Mouse (Mus musculus) liver, adult 2 months (tissue): ENCODE data around the gene Pask. TPM values are rescaled to one million over a fixed set of nuclear protein-coding genes. Genes with fewer than 3 reads are reported as not detected.
"Not testable (repeated sequence)": the region's sequence is repeated elsewhere in the genome, so short reads cannot be mapped to it uniquely, and the experiment has no call there.

Experiments used
- DNase-seq: peaks from one replicate; pipeline ENCODE4 v3.0.0-alpha.2; 2011; ENCODE audit warnings: low read depth, low spot score; ENCODE audit errors: extremely low read depth
- H3K27ac ChIP-seq: fragments of 200-500 bp; replicated peaks from 2 replicates; pipeline ENCODE4 v1.5.1; 2012; ENCODE audit warnings: low read depth, mild to moderate bottlenecking, control low read depth, inconsistent platforms, low read length; ENCODE audit not compliant: insufficient read depth
- H3K27me3 ChIP-seq: fragments of 200-500 bp; 2 replicates; pipeline ENCODE4 v1.6.1; 2012; ENCODE audit warnings: mild to moderate bottlenecking, moderate library complexity, low read length, inconsistent platforms; ENCODE audit not compliant: control insufficient read depth, insufficient read depth
- H3K36me3 ChIP-seq: fragments of 200-500 bp; 2 replicates; pipeline ENCODE4 v1.6.1; 2012; ENCODE audit warnings: low read length, inconsistent platforms; ENCODE audit not compliant: control insufficient read depth, insufficient read depth
- H3K4me1 ChIP-seq: fragments of 200-500 bp; 2 replicates; pipeline ENCODE4 v1.6.1; 2011; ENCODE audit warnings: low read length; ENCODE audit not compliant: control insufficient read depth, insufficient read depth
- H3K4me3 ChIP-seq: fragments of 200-500 bp; 2 replicates; pipeline ENCODE4 v1.5.1; 2011; ENCODE audit warnings: low read depth, mild to moderate bottlenecking, control low read depth, low read length, moderate library complexity; ENCODE audit not compliant: insufficient read depth
- H3K79me2 ChIP-seq: fragments of 200-500 bp; 2 replicates; pipeline ENCODE4 v1.6.1; 2012; ENCODE audit warnings: inconsistent platforms, mild to moderate bottlenecking, low read length, moderate library complexity; ENCODE audit not compliant: control insufficient read depth, insufficient read depth
- H3K9ac ChIP-seq: fragments of 200-500 bp; 2 replicates; pipeline ENCODE4 v1.6.1; 2012; ENCODE audit warnings: low read depth, mild to moderate bottlenecking, control low read depth, inconsistent platforms, low read length
- CTCF ChIP-seq: fragments of 200-500 bp; IDR thresholded peaks from 2 replicates; pipeline ENCODE4 v1.5.1; 2011; ENCODE audit warnings: low read depth, low read length, control low read depth
- POLR2A ChIP-seq: fragments of 200-500 bp; IDR thresholded peaks from 2 replicates; pipeline ENCODE4 v1.6.1; 2011; ENCODE audit warnings: low read length, control low read depth; ENCODE audit not compliant: insufficient read depth; ENCODE audit errors: extremely low read depth
- WGBS: fragments of 180-500 bp; shearing (Covaris S2); methylation state at CpG from one replicate; pipeline ENCODE4 v1.1.7; 2018; 5-methylcytosine and 5-hydroxymethylcytosine counted together
- polyA plus RNA-seq: library from polyadenylated mRNA; depleted of rRNA; stranded (reverse); fragments of >200 nt; gene quantifications from 2 replicates; pipeline ENCODE4 v1.2.3, GENCODE M21; 2012
- total RNA-seq: library from RNA; depleted of rRNA; stranded (reverse); fragments of >200 nt; gene quantifications from 2 replicates; pipeline ENCODE4 v1.2.3, GENCODE M21; 2014

Gene Pask
- total and polyA plus RNA-seq, 2 experiments = 0.18 to 1.0 TPM

DNA sequence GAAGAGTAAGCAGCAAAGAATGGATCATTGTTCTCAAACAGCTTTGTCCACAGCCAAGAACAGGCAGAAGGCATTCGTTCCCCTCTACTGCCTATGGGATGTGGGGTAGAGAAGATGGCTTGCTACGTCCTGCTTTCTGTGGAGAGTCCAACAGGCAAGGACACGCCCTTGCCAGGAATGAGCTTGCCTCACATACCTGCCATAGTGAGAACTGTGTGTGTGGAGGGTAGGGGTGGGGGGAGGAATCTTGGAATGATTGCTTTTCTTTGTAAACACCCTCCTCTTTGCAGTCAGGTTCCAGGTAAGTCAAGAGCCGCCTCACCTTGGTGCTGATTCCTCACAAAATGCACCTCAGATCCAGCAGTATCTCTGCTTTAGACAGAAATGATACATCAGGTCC, 43.5 kb downstream of the Pask start:
- H3K27me3 ChIP-seq = no peaks in the 10 kb centered on the region
- H3K4me1 ChIP-seq = no peaks in the 10 kb centered on the region; the same call in 1 of the 2 replicates
- WGBS = 97% methylated on average over 4 of the region's 4 CpGs
- H3K9ac ChIP-seq = no peak overlapping the region
- no peak overlapping the region for H3K4me3 ChIP-seq
- no peak overlapping the region for H3K27ac ChIP-seq
- DNase-seq = no peak
- TF ChIP-seq POLR2A = no peak
- no peak for TF ChIP-seq CTCF
- H3K79me2 ChIP-seq = no peaks in the 10 kb centered on the region; the same call in 1 of the 2 replicates
- peaks cover 41% of the 10 kb centered on the region for H3K36me3 ChIP-seq

DNA sequence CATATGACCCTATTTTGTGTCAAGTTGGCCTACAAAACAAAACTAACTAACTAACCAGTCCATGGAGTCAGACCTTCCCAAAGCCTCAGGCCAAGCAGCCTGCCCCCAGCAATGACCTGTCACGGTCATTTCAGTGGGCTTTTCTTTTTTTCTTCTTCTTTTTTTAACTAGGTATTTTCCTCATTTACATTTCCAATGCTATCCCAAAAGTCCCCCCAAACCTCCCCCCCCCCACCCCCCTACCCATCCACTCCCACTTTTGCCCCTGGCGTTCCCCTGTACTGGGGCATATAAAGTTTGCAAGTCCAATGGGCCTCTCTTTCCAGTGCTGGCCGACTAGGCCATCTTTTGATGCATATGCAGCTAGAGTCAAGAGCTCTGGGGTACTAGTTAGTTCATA, 48.8 kb downstream of the Pask start:
- not testable (repeated sequence) for H3K27ac ChIP-seq, DNase-seq, H3K9ac ChIP-seq, H3K79me2 ChIP-seq, H3K4me1 ChIP-seq, H3K4me3 ChIP-seq, H3K27me3 ChIP-seq
- H3K36me3 ChIP-seq = peaks cover 29% of the 10 kb centered on the region
- WGBS = 89% methylated on average over 3 of the region's 3 CpGs

DNA sequence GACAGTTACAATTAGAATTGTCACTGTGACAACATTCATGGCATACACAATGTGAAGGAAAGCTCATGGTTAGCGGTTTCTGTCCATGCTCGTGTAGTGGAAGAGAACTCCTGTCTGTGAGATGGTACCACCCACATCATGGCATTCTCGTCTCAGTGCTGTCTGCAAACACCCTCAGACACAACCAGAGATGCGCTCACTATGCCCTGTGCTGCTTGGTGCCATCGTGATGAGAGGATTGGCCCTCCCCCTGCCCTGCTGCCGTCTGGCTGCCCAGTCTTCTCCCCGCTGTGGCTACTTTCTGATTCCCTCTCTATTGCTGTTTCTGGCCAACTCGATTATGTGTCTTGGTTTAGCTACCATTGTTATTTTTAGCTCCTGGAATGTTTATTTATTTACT, 51.3 kb downstream of the Pask start:
- no peaks in the 10 kb centered on the region for H3K79me2 ChIP-seq
- no peaks in the 10 kb centered on the region for H3K27me3 ChIP-seq
- no peak overlapping the region for H3K4me3 ChIP-seq
- no peaks in the 10 kb centered on the region for H3K4me1 ChIP-seq
- peaks cover 22% of the 10 kb centered on the region for H3K36me3 ChIP-seq
- no peak overlapping the region for H3K27ac ChIP-seq
- no peak overlapping the region for H3K9ac ChIP-seq
- WGBS = 86% methylated on average over 8 of the region's 8 CpGs
- DNase-seq = no peak
- no peak for TF ChIP-seq CTCF
- TF ChIP-seq POLR2A = no peak

DNA sequence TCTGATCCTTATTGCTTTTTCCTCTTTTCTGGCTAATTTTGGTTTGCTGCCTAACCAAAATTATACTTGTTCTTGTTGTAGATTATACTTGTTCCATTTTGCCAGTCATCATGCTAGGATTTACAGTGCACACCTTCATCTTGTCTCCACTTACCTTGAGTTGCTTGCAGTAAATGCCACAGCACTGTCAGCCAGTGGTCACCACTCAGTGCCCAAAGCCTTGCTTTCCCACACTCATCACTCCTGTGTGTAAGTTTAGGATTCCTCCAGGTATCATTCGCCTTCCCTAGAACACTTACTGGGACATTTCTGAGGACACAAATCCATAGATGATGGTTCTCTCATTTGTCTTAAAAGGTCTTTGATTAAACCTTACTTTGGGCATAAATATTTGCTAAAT, 51.7 kb downstream of the Pask start:
- TF ChIP-seq POLR2A = no peak
- no peak for TF ChIP-seq CTCF
- Histone ChIP-seq H3K4me1 (no peaks in the 10 kb centered on the region), H3K27me3 (no peaks in the 10 kb centered on the region), H3K27ac (no peak overlapping the region), H3K79me2 (no peaks in the 10 kb centered on the region), H3K36me3 (peaks cover 19% of the 10 kb centered on the region), H3K9ac (no peak overlapping the region), H3K4me3 (no peak overlapping the region)
- DNase-seq = no peak
- 96% methylated on average over 1 of the region's 1 CpGs for WGBS

DNA sequence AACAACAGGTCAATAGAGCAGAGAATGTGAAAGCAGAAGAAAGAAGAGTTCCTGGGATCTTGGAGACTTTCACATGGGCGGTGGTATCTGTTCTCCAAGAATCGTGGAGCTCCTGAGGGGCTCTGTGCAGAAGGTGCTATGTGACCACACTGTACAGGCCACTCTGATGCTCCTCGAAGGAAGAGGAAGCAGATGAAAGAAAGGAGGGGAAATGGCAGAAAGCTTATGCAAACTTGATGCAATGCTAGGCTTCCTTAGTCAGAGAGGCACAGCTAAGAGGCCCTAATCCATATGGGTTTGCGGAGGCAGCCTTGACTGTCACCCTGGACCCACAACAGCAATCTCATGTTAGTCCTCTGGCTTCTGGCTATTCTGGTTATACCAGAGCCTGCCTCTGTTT, 52.3 kb downstream of the Pask start:
- 84% methylated on average over 4 of the region's 4 CpGs for WGBS
- H3K27me3 ChIP-seq = no peaks in the 10 kb centered on the region
- H3K4me3 ChIP-seq = no peak overlapping the region
- H3K36me3 ChIP-seq = peaks cover 14% of the 10 kb centered on the region; the same call in 1 of the 2 replicates
- no peaks in the 10 kb centered on the region for H3K4me1 ChIP-seq
- no peak for TF ChIP-seq CTCF
- TF ChIP-seq POLR2A = no peak
- no peaks in the 10 kb centered on the region for H3K79me2 ChIP-seq
- DNase-seq = no peak
- H3K9ac ChIP-seq = no peak overlapping the region
- H3K27ac ChIP-seq = no peak overlapping the region

DNA sequence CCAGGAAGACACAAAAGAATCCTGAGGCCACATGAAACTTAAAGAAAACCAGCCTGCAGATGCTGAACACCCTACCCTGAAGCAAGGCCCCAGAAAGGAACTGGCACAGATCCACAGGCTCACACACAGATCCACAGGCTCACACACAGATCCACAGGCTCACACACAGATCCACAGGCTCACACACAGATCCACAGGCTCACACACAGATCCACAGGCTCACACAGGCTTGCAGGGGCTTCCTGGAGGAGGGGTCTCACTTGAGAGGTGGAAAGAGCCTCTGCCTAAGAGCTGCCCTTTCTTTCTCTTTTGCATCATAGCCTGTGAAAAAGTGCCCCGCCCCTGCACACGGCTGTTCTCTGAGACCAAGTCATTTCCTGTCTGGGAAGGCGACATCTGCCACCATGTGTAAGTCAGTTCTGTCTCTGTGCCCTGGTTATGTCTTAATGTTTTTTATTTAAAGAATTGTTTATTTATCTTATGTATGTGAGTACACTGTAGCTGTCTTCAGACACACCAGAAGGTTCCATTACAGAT, 53.5 kb downstream of the Pask start:
- Histone ChIP-seq H3K36me3 (peaks cover 14% of the 10 kb centered on the region; the same call in 1 of the 2 replicates), H3K79me2 (no peaks in the 10 kb centered on the region), H3K4me1 (no peaks in the 10 kb centered on the region), H3K27ac (no peak overlapping the region), H3K27me3 (no peaks in the 10 kb centered on the region), H3K4me3 (no peak overlapping the region), H3K9ac (no peak overlapping the region)
- TF ChIP-seq POLR2A (no peak), CTCF (no peak)
- DNase-seq = no peak
- WGBS = 67% methylated on average over 3 of the region's 3 CpGs
